Mouse (Mus musculus): ENCODE data around the gene Tuba4a. TPM values are rescaled to one million over a fixed set of nuclear protein-coding genes. Genes with fewer than 3 reads are reported as not detected.

Tuba4a gene
- polyA plus RNA-seq, 1 experiment from 2014 or later: 32.1 TPM

DNA sequence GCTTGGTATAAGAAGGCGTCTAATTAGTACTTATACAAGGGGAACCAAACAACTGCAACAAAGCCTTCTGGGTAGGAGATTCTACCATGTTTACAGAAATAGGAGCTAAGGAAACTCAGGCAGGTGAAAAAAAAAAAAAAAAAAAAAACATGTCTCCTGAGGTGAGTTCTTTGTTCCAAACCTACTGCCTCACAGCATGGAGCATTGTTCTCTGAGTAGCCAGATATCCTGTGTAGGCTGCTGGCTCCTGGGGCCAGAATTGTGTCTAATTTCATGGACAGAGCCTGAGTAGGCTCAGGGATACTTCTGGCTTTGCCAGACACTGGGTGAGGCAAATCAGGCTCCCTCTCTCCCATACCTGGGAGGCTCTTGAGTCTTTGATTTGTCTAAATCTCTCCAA is 8.0 kb upstream of the Tuba4a start:
- Histone ChIP-seq H3K27ac (ENCODE audit: low read depth, low read length) (no peak overlapping the region), H3K4me1 (ENCODE audit: control insufficient read depth, insufficient read depth, low read length) (no peaks in the 10 kb centered on the region), H3K9me3 (ENCODE audit: control insufficient read depth, low read length) (no peaks in the 10 kb centered on the region), H3K36me3 (ENCODE audit: control insufficient read depth, insufficient read depth, low read length) (no peaks in the 10 kb centered on the region), H3K9ac (ENCODE audit: low read depth, low read length) (no peak overlapping the region), H3K4me2 (replicated peaks; ENCODE audit: low read depth, low read length) (no peak overlapping the region), H3K4me3 (ENCODE audit: low read length) (no peak overlapping the region), H3K27me3 (ENCODE audit: control insufficient read depth, insufficient read depth, low read length) (no peaks in the 10 kb centered on the region)
- ATAC-seq (ENCODE audit: low FRiP score, low TSS enrichment): no peak
- WGBS: 83% methylated on average over 1 of the region's 1 CpGs

DNA sequence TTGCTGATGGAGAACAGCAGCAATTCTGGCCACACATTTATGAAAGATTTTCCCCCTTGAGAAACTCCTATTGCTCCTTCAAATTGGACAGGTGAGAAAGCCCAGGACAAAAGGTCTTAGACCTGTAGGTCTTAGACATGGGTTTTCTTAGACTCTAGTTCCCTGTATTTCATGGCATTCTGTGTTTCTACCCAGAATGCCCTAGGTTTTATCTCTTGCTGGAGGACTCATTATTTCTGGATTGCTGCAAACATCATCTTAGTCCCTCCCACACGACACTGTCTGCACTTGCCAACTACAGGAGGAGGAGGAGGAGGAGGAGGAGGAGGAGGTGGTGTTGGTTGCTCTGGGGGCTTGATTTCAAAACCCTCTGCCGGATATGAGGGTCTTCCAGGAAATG is 6.5 kb upstream of the Tuba4a start:
- H3K27ac ChIP-seq (ENCODE audit: low read depth, low read length): no peak overlapping the region
- no peaks in the 10 kb centered on the region for H3K36me3 ChIP-seq (ENCODE audit: control insufficient read depth, insufficient read depth, low read length)
- no peak overlapping the region for H3K4me2 ChIP-seq (replicated peaks; ENCODE audit: low read depth, low read length)
- H3K4me3 ChIP-seq (ENCODE audit: low read length): no peak overlapping the region
- no peak overlapping the region for H3K9ac ChIP-seq (ENCODE audit: low read depth, low read length)
- no peaks in the 10 kb centered on the region for H3K4me1 ChIP-seq (ENCODE audit: control insufficient read depth, insufficient read depth, low read length)
- 42% methylated on average over 2 of the region's 2 CpGs for WGBS
- ATAC-seq (ENCODE audit: low FRiP score, low TSS enrichment): no peak
- H3K27me3 ChIP-seq (ENCODE audit: control insufficient read depth, insufficient read depth, low read length): no peaks in the 10 kb centered on the region
- no peaks in the 10 kb centered on the region for H3K9me3 ChIP-seq (ENCODE audit: control insufficient read depth, low read length)

DNA sequence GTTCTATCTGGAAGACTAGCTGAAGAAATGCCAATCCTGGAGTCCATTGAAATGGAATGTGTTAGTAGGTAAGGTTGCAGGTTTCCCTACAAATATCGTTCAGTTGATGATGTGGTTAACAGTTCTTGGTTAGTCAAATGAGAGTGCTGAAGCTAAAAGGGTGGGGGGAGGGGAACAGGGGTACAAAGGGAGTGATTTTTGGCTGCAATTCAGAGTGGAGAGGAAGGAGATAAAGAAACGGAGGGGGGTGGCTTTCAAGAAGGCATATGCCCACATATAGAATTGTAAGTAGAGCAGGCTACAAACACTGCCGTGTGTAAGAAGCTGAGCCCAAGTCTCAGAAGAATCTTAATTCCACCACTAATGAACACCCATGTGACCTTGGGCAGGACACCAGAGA is 5.8 kb upstream of the Tuba4a start:
- Histone ChIP-seq H3K27me3 (ENCODE audit: control insufficient read depth, insufficient read depth, low read length) (peaks cover 4% of the 10 kb centered on the region), H3K9ac (ENCODE audit: low read depth, low read length) (no peak overlapping the region), H3K27ac (ENCODE audit: low read depth, low read length) (no peak overlapping the region), H3K36me3 (ENCODE audit: control insufficient read depth, insufficient read depth, low read length) (no peaks in the 10 kb centered on the region), H3K4me2 (replicated peaks; ENCODE audit: low read depth, low read length) (no peak overlapping the region), H3K4me1 (ENCODE audit: control insufficient read depth, insufficient read depth, low read length) (no peaks in the 10 kb centered on the region), H3K9me3 (ENCODE audit: control insufficient read depth, low read length) (no peaks in the 10 kb centered on the region), H3K4me3 (ENCODE audit: low read length) (no peak overlapping the region)
- no peak for ATAC-seq (ENCODE audit: low FRiP score, low TSS enrichment)
- WGBS: 71% methylated on average over 3 of the region's 3 CpGs

DNA sequence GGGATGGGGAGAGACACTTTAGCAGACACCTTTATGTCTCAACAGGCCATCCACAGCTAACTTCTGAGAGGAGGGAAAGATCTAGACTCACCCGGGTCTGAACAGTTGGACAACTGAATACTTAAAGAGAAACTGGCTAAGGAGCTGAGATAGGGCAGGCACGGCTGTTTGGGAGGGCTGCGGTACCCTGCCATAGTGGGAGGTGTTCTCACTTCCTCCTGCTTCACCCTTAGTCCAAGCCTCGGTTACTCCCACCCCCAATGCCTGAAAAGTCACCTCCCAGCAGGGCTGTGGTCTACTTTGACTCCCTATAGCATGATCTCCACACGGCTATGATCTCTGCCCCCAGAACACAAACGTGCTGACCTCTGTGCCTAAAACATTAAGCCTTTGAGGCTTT is 3.9 kb upstream of the Tuba4a start:
- H3K27ac ChIP-seq (ENCODE audit: low read depth, low read length): no peak overlapping the region
- peaks cover 5% of the 10 kb centered on the region; the same call in 1 of the 2 replicates for H3K4me1 ChIP-seq (ENCODE audit: control insufficient read depth, insufficient read depth, low read length)
- no peaks in the 10 kb centered on the region for H3K9me3 ChIP-seq (ENCODE audit: control insufficient read depth, low read length)
- H3K4me3 ChIP-seq (ENCODE audit: low read length): no peak overlapping the region
- no peak for ATAC-seq (ENCODE audit: low FRiP score, low TSS enrichment)
- H3K27me3 ChIP-seq (ENCODE audit: control insufficient read depth, insufficient read depth, low read length): peaks cover 22% of the 10 kb centered on the region
- 62% methylated on average over 6 of the region's 6 CpGs for WGBS
- no peak overlapping the region for H3K4me2 ChIP-seq (replicated peaks; ENCODE audit: low read depth, low read length)
- H3K36me3 ChIP-seq (ENCODE audit: control insufficient read depth, insufficient read depth, low read length): no peaks in the 10 kb centered on the region
- H3K9ac ChIP-seq (ENCODE audit: low read depth, low read length): no peak overlapping the region

DNA sequence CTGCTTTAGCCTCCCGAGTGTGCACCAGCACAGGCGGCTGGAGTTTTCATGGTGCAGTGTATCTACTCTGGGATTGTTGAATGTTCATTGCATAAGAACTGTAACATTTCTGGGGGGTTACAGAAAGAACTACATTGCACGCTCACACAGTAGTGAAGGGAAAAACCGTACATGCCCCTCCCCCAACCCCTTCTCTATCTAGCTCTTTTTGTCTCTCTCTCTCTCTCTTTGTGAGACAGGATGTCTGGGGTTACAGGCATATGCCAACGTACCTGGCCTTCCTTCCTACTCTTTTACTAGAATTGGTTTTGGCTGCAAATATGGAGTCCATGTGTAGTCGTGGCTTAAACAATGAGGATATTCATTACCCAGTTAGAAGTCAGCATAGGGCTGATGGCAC is 3.3 kb upstream of the Tuba4a start:
- WGBS: 80% methylated on average over 6 of the region's 6 CpGs
- ATAC-seq (ENCODE audit: low FRiP score, low TSS enrichment): no peak
- Histone ChIP-seq H3K4me3 (ENCODE audit: low read length) (no peak overlapping the region), H3K4me1 (ENCODE audit: control insufficient read depth, insufficient read depth, low read length) (peaks cover 5% of the 10 kb centered on the region; the same call in 1 of the 2 replicates), H3K27me3 (ENCODE audit: control insufficient read depth, insufficient read depth, low read length) (peaks cover 28% of the 10 kb centered on the region), H3K9ac (ENCODE audit: low read depth, low read length) (no peak overlapping the region), H3K9me3 (ENCODE audit: control insufficient read depth, low read length) (no peaks in the 10 kb centered on the region), H3K4me2 (replicated peaks; ENCODE audit: low read depth, low read length) (no peak overlapping the region), H3K36me3 (ENCODE audit: control insufficient read depth, insufficient read depth, low read length) (no peaks in the 10 kb centered on the region), H3K27ac (ENCODE audit: low read depth, low read length) (no peak overlapping the region)

DNA sequence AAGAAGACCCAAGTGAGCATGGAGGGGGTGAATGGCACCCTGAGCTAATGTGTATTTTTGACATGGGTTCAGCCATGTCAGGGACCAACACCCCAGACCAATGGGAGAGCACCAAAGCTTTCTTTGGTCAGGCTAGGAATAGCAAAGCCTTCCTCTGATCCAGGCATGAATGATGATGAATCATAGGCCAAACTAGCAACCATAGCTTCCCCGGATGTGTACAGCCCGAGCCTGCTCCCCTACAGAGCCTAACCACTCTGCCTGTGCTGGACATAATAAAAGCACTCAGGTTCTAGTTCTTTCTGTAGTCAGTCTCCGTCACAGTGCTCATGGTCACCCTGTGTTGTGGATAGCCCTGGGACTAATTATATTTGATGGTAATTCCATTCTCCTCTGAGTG is 1.9 kb upstream of the Tuba4a start:
- ATAC-seq (ENCODE audit: low FRiP score, low TSS enrichment): no peak
- H3K27ac ChIP-seq (ENCODE audit: low read depth, low read length): no peak overlapping the region
- H3K9ac ChIP-seq (ENCODE audit: low read depth, low read length): no peak overlapping the region
- H3K36me3 ChIP-seq (ENCODE audit: control insufficient read depth, insufficient read depth, low read length): no peaks in the 10 kb centered on the region
- peaks cover 29% of the 10 kb centered on the region for H3K27me3 ChIP-seq (ENCODE audit: control insufficient read depth, insufficient read depth, low read length)
- peaks cover 5% of the 10 kb centered on the region; the same call in 1 of the 2 replicates for H3K4me1 ChIP-seq (ENCODE audit: control insufficient read depth, insufficient read depth, low read length)
- no peak overlapping the region for H3K4me2 ChIP-seq (replicated peaks; ENCODE audit: low read depth, low read length)
- 78% methylated on average over 3 of the region's 3 CpGs for WGBS
- no peak overlapping the region for H3K4me3 ChIP-seq (ENCODE audit: low read length)
- H3K9me3 ChIP-seq (ENCODE audit: control insufficient read depth, low read length): no peaks in the 10 kb centered on the region

DNA sequence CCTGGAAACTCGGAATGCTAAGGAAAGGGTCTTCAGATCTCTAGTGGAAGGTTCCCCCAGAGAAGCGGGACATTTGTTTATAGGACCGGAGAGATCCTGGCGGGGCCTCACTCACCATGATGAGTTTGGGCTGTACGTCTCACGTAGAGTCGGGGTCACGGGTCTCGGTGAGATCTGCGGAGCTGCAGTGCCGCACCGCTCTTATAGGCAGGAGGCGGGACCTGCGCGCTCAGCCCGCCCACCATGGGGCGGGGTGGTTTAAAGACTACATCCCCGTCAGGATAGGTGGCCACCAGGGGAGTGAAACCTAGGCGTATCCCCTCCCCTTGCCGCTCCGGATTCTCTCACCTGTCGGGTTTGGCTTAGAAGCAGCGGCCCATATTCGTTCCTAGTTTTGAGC is 587 bp downstream of the Tuba4a start:
- Histone ChIP-seq H3K4me2 (replicated peaks; ENCODE audit: low read depth, low read length) (peak overlapping the region; percentile 99), H3K4me3 (ENCODE audit: low read length) (peak overlapping the region; percentile 57), H3K9ac (ENCODE audit: low read depth, low read length) (peak overlapping the region; percentile 54), H3K9me3 (ENCODE audit: control insufficient read depth, low read length) (no peaks in the 10 kb centered on the region), H3K36me3 (ENCODE audit: control insufficient read depth, insufficient read depth, low read length) (peaks cover 12% of the 10 kb centered on the region; the same call in 1 of the 2 replicates), H3K4me1 (ENCODE audit: control insufficient read depth, insufficient read depth, low read length) (peaks cover 5% of the 10 kb centered on the region), H3K27ac (ENCODE audit: low read depth, low read length) (no peak overlapping the region), H3K27me3 (ENCODE audit: control insufficient read depth, insufficient read depth, low read length) (peaks cover 29% of the 10 kb centered on the region)
- WGBS: 0% methylated on average over 24 of the region's 24 CpGs
- peak; percentile 84 for ATAC-seq (ENCODE audit: low FRiP score, low TSS enrichment)

DNA sequence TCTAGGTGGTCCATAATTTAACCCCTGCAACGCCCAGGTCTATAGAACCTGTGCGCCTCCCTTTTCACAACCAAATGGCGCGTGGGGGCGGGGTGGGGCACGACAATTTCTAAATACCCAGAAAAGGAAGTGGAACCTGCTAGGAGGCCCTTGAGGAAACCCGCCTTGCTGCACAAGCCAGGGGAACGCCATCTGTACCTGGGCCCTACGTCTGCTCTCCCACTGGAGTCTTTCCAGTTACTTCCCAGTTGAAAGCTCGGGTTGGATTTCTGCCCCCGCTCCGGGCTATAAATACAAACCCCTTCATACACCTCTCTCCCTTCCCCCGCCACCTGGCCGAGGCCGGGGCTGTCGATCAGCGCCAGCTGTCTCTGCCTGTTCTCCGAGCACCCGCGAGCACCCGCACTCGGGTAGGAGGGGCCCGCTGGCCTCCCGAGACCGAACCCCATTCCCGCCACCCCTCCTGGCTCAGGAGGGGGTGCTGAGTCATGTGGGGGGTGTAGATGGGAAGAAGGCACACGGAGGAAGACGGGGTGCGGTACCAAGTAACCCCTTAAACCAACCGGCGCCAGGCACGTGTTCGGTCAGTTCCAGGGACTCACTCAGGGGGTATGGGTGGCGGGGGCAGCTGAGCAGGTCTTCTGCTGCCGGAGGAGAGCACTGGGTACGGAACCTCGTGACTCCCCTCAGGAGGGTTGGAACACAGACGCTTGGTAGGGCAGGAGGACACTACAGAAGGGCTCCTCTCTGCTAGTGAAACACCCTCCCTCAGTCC is 1.3 kb downstream of the Tuba4a start:
- peaks cover 8% of the 10 kb centered on the region for H3K4me1 ChIP-seq (ENCODE audit: control insufficient read depth, insufficient read depth, low read length)
- H3K27me3 ChIP-seq (ENCODE audit: control insufficient read depth, insufficient read depth, low read length): peaks cover 29% of the 10 kb centered on the region
- no peak overlapping the region for H3K27ac ChIP-seq (ENCODE audit: low read depth, low read length)
- H3K36me3 ChIP-seq (ENCODE audit: control insufficient read depth, insufficient read depth, low read length): peaks cover 19% of the 10 kb centered on the region
- H3K9ac ChIP-seq (ENCODE audit: low read depth, low read length): peak overlapping the region; percentile 54
- no peaks in the 10 kb centered on the region for H3K9me3 ChIP-seq (ENCODE audit: control insufficient read depth, low read length)
- peak overlapping the region; percentile 57 for H3K4me3 ChIP-seq (ENCODE audit: low read length)
- peak; percentile 40 for ATAC-seq (ENCODE audit: low FRiP score, low TSS enrichment)
- H3K4me2 ChIP-seq (replicated peaks; ENCODE audit: low read depth, low read length): peak overlapping the region; percentile 99
- under 1% methylated on average over 38 of the region's 38 CpGs for WGBS

DNA sequence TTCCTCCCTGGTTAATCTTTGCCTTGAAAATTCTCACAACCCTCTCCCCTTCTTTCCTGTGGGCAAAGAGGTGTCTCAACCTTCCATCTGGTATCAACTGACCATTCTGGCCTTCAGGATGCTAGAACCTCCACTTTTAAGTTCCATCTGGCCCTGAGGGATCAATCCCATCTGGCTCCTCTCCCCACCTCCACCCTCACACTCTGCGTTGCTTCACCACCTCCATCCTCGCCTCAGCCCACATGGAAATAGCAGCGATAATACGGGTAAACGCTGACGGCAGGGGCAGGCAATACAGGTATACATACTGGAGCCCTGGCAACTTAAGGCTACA is 1.8 kb downstream of the Tuba4a start:
- Histone ChIP-seq H3K4me3 (ENCODE audit: low read length) (peak overlapping the region; percentile 57), H3K36me3 (ENCODE audit: control insufficient read depth, insufficient read depth, low read length) (peaks cover 24% of the 10 kb centered on the region), H3K27ac (ENCODE audit: low read depth, low read length) (no peak overlapping the region), H3K27me3 (ENCODE audit: control insufficient read depth, insufficient read depth, low read length) (peaks cover 29% of the 10 kb centered on the region), H3K4me1 (ENCODE audit: control insufficient read depth, insufficient read depth, low read length) (peaks cover 9% of the 10 kb centered on the region), H3K4me2 (replicated peaks; ENCODE audit: low read depth, low read length) (peak overlapping the region; percentile 99), H3K9ac (ENCODE audit: low read depth, low read length) (peak overlapping the region; percentile 54; the same call in 1 of the 2 replicates), H3K9me3 (ENCODE audit: control insufficient read depth, low read length) (no peaks in the 10 kb centered on the region)
- ATAC-seq (ENCODE audit: low FRiP score, low TSS enrichment): no peak
- WGBS: 4% methylated on average over 6 of the region's 6 CpGs

Measured in kidney, embryonic 14.5 days (tissue).